Mouse (Mus musculus) adrenal gland, postnatal 36 days (tissue): ENCODE measurements around the gene Styxl1. TPM values are rescaled to one million over a fixed set of nuclear protein-coding genes. Genes with fewer than 3 reads are reported as not detected.

ENCODE experiments used
- DNase-seq, 2 experiments: peaks; one replicate each; pipeline ENCODE4 v3.0.0; 2021; ENCODE audit warnings: mixed read lengths in 1 of 2
- microRNA-seq: library from miRNA; unstranded; fragments of <30 nt; microRNA quantifications from one replicate; pipeline ENCODE4 v1.2.0, GENCODE M21; 2021
- total RNA-seq, 2 experiments: library from RNA; stranded (reverse); gene quantifications; 2 replicates each; pipeline ENCODE4 v1.2.3; 2021

The Styxl1 gene
- total RNA-seq, 2 experiments from 2014 or later, result 0.33 to 0.83 TPM

- DNase-seq, result no peak
Observed at GRCm38 (mm10) chr5:135697711-135698111, 80.5 kb downstream of the Styxl1 start.

Small RNA genes within 50 kb of the gene (microRNA-seq; reads per million reads assigned to microRNA genes)
- not detected for gene Mir7034

Other genes starting within 250 kb of the Styxl1 start
- 10 to 100 TPM; 20.0 to 28.0 TPM for gene Hip1, start 233.3 kb downstream of the Styxl1 start, total RNA-seq
- not detected for gene Ccl26, start 214.8 kb downstream of the Styxl1 start, total RNA-seq
- gene Ccl24, start 205.3 kb downstream of the Styxl1 start, total RNA-seq, result under 1 TPM; 0.73 to 0.82 TPM
- gene Rhbdd2, start 145.8 kb downstream of the Styxl1 start, total RNA-seq, result 10 to 100 TPM; 46.9 to 48.8 TPM
- 100 to 1,000 TPM; 300 to 324 TPM for gene Por, start 108.4 kb downstream of the Styxl1 start, total RNA-seq
- 10 to 100 TPM; 55.5 to 59.9 TPM for gene Tmem120a, start 33.9 kb downstream of the Styxl1 start, total RNA-seq
- gene Mdh2, start 95 bp upstream of the Styxl1 start, total RNA-seq, result 100 to 1,000 TPM; 489 to 545 TPM
- 1 to 10 TPM; 1.6 to 3.4 TPM for gene Srrm3, start 28.5 kb upstream of the Styxl1 start, total RNA-seq
- gene Hspb1, start 109.5 kb upstream of the Styxl1 start, total RNA-seq, result 100 to 1,000 TPM in 1 of 2 experiments, 10 to 100 TPM in 1; 85.2 to 330 TPM
- 100 to 1,000 TPM; 499 to 690 TPM for gene Ywhag, start 156.2 kb upstream of the Styxl1 start, total RNA-seq
- gene Ssc4d, start 196.1 kb upstream of the Styxl1 start, total RNA-seq, result 1 to 10 TPM; 2.3 to 3.3 TPM
- gene Zp3, start 201.7 kb upstream of the Styxl1 start, total RNA-seq, result not detected
- 10 to 100 TPM; 13.3 to 17.1 TPM for gene Dtx2, start 216.4 kb upstream of the Styxl1 start, total RNA-seq